Mouse (Mus musculus) midbrain, embryonic 10.5 days (tissue): ENCODE data around the gene Rflnb. TPM values are rescaled to one million over a fixed set of nuclear protein-coding genes. Genes with fewer than 3 reads are reported as not detected.

ENCODE experiments used
- DNase-seq: peaks from one replicate; pipeline ENCODE4 v3.0.0-alpha.2; 2017; ENCODE audit warnings: low spot score
- H3K27ac ChIP-seq: fragments of 300-500 bp; sonication (generic); replicated peaks from 2 replicates; pipeline ENCODE4 v1.5.1; 2016; ENCODE audit warnings: mild to moderate bottlenecking
- H3K27me3 ChIP-seq: fragments of 300-500 bp; sonication (generic); 2 replicates; pipeline ENCODE4 v1.6.1; 2016; ENCODE audit warnings: low read depth, mild to moderate bottlenecking; ENCODE audit not compliant: poor library complexity, severe bottlenecking
- H3K36me3 ChIP-seq: fragments of 300-500 bp; sonication (generic); 2 replicates; pipeline ENCODE4 v1.6.1; 2016; ENCODE audit warnings: mild to moderate bottlenecking, moderate library complexity
- H3K4me1 ChIP-seq: fragments of 300-500 bp; sonication (generic); 2 replicates; pipeline ENCODE4 v1.6.1; 2016
- H3K4me3 ChIP-seq: fragments of 300-500 bp; sonication (generic); 2 replicates; pipeline ENCODE4 v1.5.1; 2016; ENCODE audit warnings: mild to moderate bottlenecking, moderate library complexity
- H3K9me3 ChIP-seq: fragments of 300-500 bp; sonication (generic); replicated peaks from 2 replicates; pipeline ENCODE4 v1.6.1; 2016; ENCODE audit warnings: mild to moderate bottlenecking
- WGBS: fragments of 180-500 bp; shearing (Covaris S2); methylation state at CpG from one replicate; pipeline ENCODE4 v1.1.7; 2016; 5-methylcytosine and 5-hydroxymethylcytosine counted together
- polyA plus RNA-seq: library from polyadenylated mRNA; unstranded; fragments of >200 nt; fragmentation: Nextera tagmentation; extraction: Ambion mirVana; gene quantifications from 2 replicates; pipeline ENCODE4 v1.2.1, GENCODE M21; 2016

Rflnb gene
- polyA plus RNA-seq, 1 experiment from 2014 or later = 16.5 TPM

DNA sequence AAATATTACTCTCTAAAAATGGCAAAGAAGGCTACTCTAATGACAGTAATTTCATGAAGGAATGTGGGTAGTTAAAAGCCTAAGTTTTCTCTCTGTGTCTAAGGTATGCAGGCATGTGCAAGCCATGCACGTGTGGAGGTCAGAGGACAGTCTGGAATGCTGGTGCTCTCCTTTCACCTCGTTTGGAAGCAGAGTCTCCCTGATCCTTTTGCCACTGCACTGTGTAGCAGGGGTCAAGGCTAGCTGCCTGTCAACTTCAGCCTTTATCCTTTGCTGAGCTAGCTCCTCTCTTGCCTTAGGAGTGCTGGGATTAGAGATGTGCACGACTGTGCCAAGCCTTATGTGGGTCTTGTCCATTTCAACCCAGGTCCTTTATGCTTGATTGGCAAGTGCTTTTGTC, 22.9 kb upstream of the Rflnb start:
- peaks cover 14% of the 10 kb centered on the region for H3K36me3 ChIP-seq
- no peaks in the 10 kb centered on the region for H3K9me3 ChIP-seq
- H3K27me3 ChIP-seq = no peaks in the 10 kb centered on the region
- H3K4me1 ChIP-seq = peaks cover 12% of the 10 kb centered on the region
- H3K4me3 ChIP-seq = no peak overlapping the region
- no peak overlapping the region for H3K27ac ChIP-seq
- DNase-seq = no peak
- WGBS = 41% methylated on average over 3 of the region's 3 CpGs

DNA sequence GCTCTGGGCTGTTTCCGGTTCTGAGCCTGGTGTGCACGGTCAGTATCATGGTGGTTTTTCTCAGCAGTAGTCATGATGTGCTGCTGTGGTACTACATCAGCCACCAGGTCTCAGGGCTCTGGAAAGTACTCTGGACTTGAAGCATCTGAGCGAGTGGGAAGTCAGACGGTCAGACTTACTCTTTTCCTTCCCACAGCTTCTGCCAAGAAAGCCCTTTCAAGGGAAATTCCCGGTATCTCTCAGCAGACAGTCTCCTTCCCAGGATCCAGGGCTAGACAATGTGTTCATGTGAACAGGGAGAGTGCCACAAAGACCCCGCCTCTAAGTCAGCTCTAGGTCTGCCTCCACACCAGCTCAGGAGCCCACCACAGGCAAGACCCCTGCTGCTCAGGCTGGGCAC, 17.8 kb upstream of the Rflnb start:
- H3K4me3 ChIP-seq = no peak overlapping the region
- H3K27ac ChIP-seq = 0 out of 2 replicates have a peak overlapping the region, but pooled peaks have one; percentile 46
- H3K9me3 ChIP-seq = no peaks in the 10 kb centered on the region
- peaks cover 21% of the 10 kb centered on the region for H3K4me1 ChIP-seq
- H3K27me3 ChIP-seq = no peaks in the 10 kb centered on the region
- DNase-seq = no peak
- peaks cover 14% of the 10 kb centered on the region for H3K36me3 ChIP-seq
- 87% methylated on average over 6 of the region's 6 CpGs for WGBS

DNA sequence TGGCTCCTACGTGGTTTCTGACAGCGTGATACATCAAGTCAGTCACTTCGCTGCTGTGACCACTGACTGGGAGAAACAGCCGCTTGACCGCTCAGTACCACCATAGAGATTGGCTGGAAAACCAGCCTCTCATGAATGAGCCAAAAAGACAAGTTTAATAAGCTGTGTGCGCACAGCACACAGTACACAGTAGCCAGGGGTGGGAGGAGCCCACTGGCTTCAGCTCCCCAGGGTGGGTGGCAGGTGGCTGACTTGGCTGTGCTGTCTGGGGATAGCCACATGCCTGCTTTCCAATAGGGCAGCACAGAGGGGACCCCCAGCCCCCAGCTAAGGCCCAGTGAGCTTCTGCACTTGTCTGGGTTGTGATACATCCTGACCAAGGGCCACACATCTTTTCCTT, 16.9 kb upstream of the Rflnb start:
- Histone ChIP-seq H3K4me1 (peaks cover 21% of the 10 kb centered on the region), H3K4me3 (no peak overlapping the region), H3K36me3 (peaks cover 14% of the 10 kb centered on the region), H3K9me3 (no peaks in the 10 kb centered on the region), H3K27ac (peak overlapping the region; percentile 2; the same call in 1 of the 2 replicates), H3K27me3 (no peaks in the 10 kb centered on the region)
- no peak for DNase-seq
- WGBS = 85% methylated on average over 6 of the region's 6 CpGs

DNA sequence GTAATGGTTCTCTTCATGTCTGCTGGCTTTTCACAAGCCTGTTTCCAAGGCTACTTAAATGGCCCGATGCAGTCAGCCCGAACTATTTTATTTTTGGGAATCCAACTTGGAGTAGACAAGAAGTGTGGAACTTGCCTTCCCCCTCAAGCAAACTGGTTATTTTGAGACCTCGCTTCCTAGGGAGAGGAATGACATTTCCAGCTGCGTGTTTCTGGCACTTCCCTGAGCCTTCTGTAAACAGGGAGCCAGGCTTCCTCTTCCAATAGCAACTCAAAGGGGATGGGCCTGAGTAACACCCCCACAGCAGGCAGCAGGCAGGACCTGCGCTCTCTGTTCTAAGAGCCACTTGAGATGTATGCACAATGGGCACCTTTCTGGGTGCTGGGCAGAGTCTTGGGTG, 15.3 kb upstream of the Rflnb start:
- peaks cover 21% of the 10 kb centered on the region for H3K4me1 ChIP-seq
- 45% methylated on average over 5 of the region's 5 CpGs for WGBS
- H3K9me3 ChIP-seq = no peaks in the 10 kb centered on the region
- H3K27ac ChIP-seq = no peak overlapping the region
- DNase-seq = no peak
- H3K4me3 ChIP-seq = no peak overlapping the region
- H3K36me3 ChIP-seq = peaks cover 14% of the 10 kb centered on the region
- H3K27me3 ChIP-seq = no peaks in the 10 kb centered on the region

DNA sequence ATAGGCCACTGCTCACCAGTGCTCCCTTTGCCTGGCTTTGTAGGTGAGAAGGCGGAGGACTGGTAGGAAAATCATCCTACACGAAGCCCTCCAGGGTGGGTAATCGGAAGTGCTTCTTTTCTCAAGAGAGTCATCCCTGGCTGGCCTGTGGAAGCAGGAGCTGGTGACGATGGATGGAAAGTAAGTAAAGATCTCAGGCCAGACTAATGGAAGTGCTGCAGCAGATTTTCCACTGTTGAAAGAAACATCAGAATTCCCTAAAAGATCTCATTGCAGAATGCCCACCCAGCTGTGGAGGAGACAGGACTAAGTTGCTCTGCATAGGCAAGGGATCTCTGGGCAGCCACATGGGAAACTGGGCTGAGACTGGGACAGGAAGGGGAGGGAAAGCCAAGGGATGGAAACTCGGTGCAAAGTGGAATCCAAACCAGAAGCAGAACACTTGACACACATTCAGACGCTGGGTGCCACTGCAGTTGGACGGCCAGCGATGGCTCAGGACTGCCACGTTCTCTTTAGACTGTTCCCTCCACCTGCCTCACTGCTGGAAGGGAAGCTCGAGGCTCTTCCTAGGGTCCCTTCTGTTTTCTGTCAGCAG, 14.6 kb upstream of the Rflnb start:
- Histone ChIP-seq H3K9me3 (no peaks in the 10 kb centered on the region), H3K27ac (no peak overlapping the region), H3K4me1 (peaks cover 21% of the 10 kb centered on the region), H3K27me3 (no peaks in the 10 kb centered on the region), H3K4me3 (no peak overlapping the region), H3K36me3 (peaks cover 14% of the 10 kb centered on the region)
- no peak for DNase-seq
- 72% methylated on average over 10 of the region's 10 CpGs for WGBS

DNA sequence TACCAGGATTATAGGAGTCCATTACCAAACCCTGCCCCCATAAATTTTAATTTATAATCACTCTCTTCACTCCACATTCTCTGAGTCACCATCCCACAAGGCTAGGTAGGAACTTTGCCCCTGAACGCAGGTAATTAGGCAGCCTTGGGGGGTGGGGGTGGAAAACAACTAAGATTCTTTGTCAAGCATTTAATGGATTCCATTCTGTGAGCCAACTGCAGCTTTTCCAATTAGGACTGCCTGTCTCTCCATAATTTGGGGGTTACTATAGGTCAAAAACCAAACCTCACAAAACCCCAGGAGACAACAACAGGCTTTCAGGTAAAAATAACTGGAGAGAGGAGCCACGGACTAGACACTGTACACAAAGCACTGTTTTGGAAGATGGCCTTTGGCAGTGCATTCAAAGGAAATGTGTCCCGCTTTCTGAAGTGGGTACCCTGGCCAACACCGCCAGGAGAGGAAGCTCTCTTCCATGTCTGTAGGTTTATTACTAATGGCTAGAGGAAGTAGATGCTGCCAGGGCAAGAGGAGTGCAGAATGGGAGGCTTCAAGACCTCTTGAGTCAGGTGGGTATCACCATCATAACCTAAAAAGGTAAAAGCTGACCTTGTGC, 13.3 kb upstream of the Rflnb start:
- WGBS = 84% methylated on average over 4 of the region's 4 CpGs
- no peak for DNase-seq
- no peak overlapping the region for H3K27ac ChIP-seq
- H3K36me3 ChIP-seq = peaks cover 4% of the 10 kb centered on the region; the same call in 1 of the 2 replicates
- no peaks in the 10 kb centered on the region for H3K27me3 ChIP-seq
- H3K9me3 ChIP-seq = no peaks in the 10 kb centered on the region
- H3K4me1 ChIP-seq = peaks cover 19% of the 10 kb centered on the region
- H3K4me3 ChIP-seq = no peak overlapping the region

DNA sequence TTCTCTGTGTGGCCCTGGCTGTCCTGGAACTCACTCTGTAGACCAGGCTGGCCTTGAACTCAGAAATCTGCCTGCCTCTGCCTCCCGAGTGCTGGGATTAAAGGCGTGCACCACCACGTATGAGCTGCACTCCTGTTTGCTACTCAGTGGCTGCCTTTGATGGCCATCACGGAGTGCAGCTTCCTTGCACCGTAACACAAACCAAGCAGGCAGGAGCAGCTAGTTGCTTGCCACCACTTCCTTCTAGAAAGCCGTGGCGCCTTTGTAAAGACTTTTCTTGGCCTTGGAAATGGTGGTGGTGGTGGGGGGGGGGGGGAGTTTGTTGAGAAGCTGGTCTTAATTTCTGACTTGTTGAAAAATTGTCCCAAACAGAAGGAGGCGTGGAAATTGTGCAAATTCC, 12.5 kb upstream of the Rflnb start:
- H3K27me3 ChIP-seq = no peaks in the 10 kb centered on the region
- H3K27ac ChIP-seq = no peak overlapping the region
- no peak for DNase-seq
- H3K36me3 ChIP-seq = no peaks in the 10 kb centered on the region
- no peaks in the 10 kb centered on the region for H3K9me3 ChIP-seq
- WGBS = 91% methylated on average over 8 of the region's 8 CpGs
- peaks cover 18% of the 10 kb centered on the region for H3K4me1 ChIP-seq
- no peak overlapping the region for H3K4me3 ChIP-seq

DNA sequence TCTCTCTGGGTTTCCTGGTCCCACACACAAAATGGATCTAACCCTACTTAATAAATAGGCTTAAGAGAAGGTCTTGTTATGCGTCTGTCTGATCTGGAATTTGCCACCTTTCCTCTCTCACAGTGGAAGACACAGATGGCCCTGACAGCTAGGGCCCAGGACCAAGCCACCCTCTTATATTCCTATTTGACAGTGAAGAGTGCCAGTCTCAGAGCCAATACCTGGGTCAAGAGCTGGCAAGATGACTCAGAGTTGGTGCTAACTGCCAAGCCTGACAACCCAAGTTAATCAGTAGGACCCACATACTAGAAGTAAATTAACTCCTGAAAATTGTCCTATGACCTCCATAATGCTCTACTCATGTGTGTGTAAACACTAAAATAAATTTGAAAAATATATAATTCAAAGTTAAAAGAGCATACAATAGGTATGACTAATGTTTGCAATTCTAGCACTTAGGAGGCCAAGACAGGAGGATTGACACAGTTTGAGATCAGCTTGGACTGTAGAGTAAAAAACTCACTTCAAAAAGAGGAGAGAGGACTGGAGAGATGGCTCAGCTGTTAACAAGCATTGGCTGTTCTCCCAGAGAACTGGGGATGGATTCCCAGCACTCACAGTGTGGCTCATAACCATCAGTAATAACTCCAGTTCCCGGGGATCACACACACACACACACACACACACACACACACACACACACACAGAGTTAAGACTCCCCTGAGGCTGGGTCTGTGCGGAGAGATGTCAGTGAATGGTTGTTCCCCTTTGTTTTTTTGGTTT, 11.9 kb upstream of the Rflnb start:
- WGBS = 86% methylated on average over 3 of the region's 3 CpGs
- Histone ChIP-seq H3K4me3 (no peak overlapping the region), H3K36me3 (no peaks in the 10 kb centered on the region), H3K4me1 (peaks cover 11% of the 10 kb centered on the region), H3K27me3 (no peaks in the 10 kb centered on the region), H3K27ac (no peak overlapping the region), H3K9me3 (no peaks in the 10 kb centered on the region)
- no peak for DNase-seq

DNA sequence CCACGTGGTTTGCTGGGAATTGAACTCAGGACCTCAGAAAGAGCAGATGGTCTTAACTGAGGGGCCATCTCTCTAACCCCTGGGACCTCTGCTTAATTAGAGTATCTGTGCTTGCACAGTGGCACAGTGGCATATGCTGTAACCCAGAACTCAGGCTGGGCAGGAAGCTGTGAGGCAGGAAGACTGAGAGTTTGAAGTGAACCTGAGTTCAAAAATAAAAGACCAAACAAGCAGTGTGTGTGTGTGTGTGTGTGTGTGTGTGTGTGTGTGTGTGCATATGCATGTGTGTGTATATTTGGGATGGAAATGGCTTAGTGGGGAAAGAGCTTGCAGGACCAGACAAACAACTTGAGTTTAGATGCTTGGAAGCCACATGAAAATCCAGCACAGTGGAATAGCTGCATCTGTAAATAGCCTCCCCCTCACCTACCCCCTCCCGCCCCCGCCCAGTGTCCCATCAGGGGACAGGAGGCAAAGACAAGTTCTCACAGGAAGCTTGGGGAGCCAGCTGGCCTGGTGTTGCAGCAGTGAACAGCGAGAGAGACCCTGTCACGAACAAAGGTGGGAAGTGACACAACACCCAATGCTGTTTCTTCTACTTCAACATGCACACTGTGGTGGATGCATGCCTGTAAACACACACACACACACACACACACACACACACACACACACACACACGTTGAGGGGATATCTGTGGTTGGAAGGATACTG, 10.2 kb upstream of the Rflnb start:
- WGBS = 60% methylated on average over 6 of the region's 6 CpGs
- no peak overlapping the region for H3K27ac ChIP-seq

DNA sequence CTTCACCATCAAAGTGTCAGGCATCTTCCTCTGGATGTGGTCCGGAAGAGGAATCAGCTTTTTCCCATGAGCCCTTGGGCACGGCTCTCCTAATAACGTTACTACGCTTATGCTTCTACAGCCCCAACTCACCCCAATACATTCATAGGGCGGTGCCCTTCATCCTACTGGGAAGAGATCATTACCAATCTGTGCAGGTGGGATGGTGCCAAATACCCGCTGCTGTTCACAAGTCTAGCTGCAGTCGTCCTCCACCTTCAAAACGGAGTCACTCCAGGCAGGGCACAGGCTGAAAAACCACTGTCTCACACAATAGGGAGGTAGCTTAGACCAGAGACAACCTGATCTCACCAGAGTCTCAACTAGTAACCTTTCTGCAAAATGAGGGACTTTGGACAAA, 7.6 kb upstream of the Rflnb start:
- H3K4me3 ChIP-seq = no peak overlapping the region
- peaks cover 6% of the 10 kb centered on the region for H3K4me1 ChIP-seq
- H3K27me3 ChIP-seq = peaks cover 7% of the 10 kb centered on the region; the same call in 1 of the 2 replicates
- no peak for DNase-seq
- no peaks in the 10 kb centered on the region for H3K36me3 ChIP-seq
- WGBS = 92% methylated on average over 8 of the region's 8 CpGs
- H3K27ac ChIP-seq = no peak overlapping the region
- no peaks in the 10 kb centered on the region for H3K9me3 ChIP-seq

More for the DNA sequence above, 10.2 kb upstream of the Rflnb start:
- Histone ChIP-seq H3K9me3 (no peaks in the 10 kb centered on the region), H3K27me3 (no peaks in the 10 kb centered on the region), H3K36me3 (no peaks in the 10 kb centered on the region), H3K4me1 (peaks cover 5% of the 10 kb centered on the region; the same call in 1 of the 2 replicates), H3K4me3 (no peak overlapping the region)
- no peak for DNase-seq

DNA sequence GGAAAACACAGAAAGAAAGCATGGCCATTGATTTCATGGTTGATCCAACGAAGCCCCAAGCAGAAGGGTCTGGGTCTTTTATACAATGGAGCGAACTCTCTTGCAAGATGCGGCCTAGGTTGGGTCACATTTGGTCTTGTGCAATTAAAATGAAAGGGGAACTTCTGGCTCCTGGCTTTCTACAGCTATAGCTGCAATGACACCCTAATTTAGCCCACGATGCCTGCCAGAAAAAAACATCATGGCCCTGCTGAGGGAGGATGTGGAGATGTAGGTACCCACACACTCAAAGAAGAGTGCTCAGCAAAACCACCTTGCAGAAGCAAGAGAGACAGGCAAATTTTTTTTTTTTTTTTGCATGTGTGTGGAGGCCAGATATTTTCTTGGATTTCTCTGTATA, 6.3 kb upstream of the Rflnb start:
- Histone ChIP-seq H3K4me1 (peaks cover 6% of the 10 kb centered on the region), H3K36me3 (no peaks in the 10 kb centered on the region), H3K27ac (no peak overlapping the region), H3K4me3 (no peak overlapping the region), H3K27me3 (peaks cover 20% of the 10 kb centered on the region), H3K9me3 (no peaks in the 10 kb centered on the region)
- DNase-seq = no peak
- 83% methylated on average over 4 of the region's 4 CpGs for WGBS

DNA sequence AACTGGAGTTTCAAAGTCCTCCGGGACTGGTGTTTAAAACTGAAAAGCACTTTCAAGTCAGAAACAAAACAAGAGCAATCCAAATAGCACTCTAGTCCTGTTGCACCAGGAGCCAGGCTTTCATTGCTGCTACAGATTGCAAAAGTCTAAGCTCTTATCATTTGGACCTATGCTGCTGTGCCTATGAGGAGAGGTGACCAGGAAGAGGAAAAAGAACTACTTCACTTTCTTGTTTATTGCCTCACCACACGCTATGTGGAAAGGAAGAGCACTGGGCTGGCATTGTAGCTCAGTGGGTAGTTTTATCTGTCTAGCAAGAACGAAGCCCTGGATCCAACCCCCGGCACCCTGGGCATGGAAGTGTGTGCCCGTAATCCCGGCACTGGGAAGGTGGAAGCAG, 5.8 kb upstream of the Rflnb start:
- no peak overlapping the region for H3K27ac ChIP-seq
- 92% methylated on average over 6 of the region's 6 CpGs for WGBS
- no peak for DNase-seq
- H3K4me3 ChIP-seq = no peak overlapping the region
- peaks cover 8% of the 10 kb centered on the region for H3K4me1 ChIP-seq
- H3K27me3 ChIP-seq = peaks cover 24% of the 10 kb centered on the region
- no peaks in the 10 kb centered on the region for H3K36me3 ChIP-seq
- H3K9me3 ChIP-seq = no peaks in the 10 kb centered on the region
